Mouse (Mus musculus) limb, embryonic 12.5 days (tissue): Measurements from ENCODE around the gene Cdh13. TPM values are rescaled to one million over a fixed set of nuclear protein-coding genes. Genes with fewer than 3 reads are reported as not detected.

Experiments used
- ATAC-seq: fragments of 200-750 bp; cut with Nextera tagmentation; 2 replicates; pipeline ENCODE4 v1.8.0; 2017; ENCODE audit warnings: low read depth, moderate TSS enrichment; ENCODE audit not compliant: insufficient number of reproducible peaks, insufficient read depth, low FRiP score, low TSS enrichment
- H3K27ac ChIP-seq: fragments of 300-500 bp; sonication (generic); 2 replicates; pipeline ENCODE4 v1.5.1; 2016; ENCODE audit warnings: mild to moderate bottlenecking, moderate library complexity
- H3K27me3 ChIP-seq: fragments of 300-500 bp; sonication (generic); 2 replicates; pipeline ENCODE4 v1.6.1; 2016; ENCODE audit warnings: mild to moderate bottlenecking, moderate library complexity
- H3K36me3 ChIP-seq: fragments of 300-500 bp; sonication (generic); 2 replicates; pipeline ENCODE4 v1.6.1; 2016; ENCODE audit warnings: mild to moderate bottlenecking, moderate library complexity
- H3K4me1 ChIP-seq: fragments of 300-500 bp; sonication (generic); replicated peaks from 2 replicates; pipeline ENCODE4 v1.6.1; 2016
- H3K4me2 ChIP-seq: fragments of 300-500 bp; sonication (generic); 2 replicates; pipeline ENCODE4 v1.6.1; 2016; ENCODE audit warnings: mild to moderate bottlenecking, moderate library complexity
- H3K4me3 ChIP-seq: fragments of 300-500 bp; sonication (generic); replicated peaks from 2 replicates; pipeline ENCODE4 v1.5.1; 2016; ENCODE audit warnings: mild to moderate bottlenecking
- H3K9ac ChIP-seq: fragments of 300-500 bp; sonication (generic); replicated peaks from 2 replicates; pipeline ENCODE4 v1.6.1; 2016; ENCODE audit warnings: mild to moderate bottlenecking, moderate library complexity
- H3K9me3 ChIP-seq: fragments of 300-500 bp; sonication (generic); 2 replicates; pipeline ENCODE4 v1.6.1; 2016; ENCODE audit warnings: mild to moderate bottlenecking, moderate library complexity
- WGBS: fragments of 180-500 bp; shearing (Covaris S2); methylation state at CpG from one replicate; pipeline ENCODE4 v1.1.7; 2016; 5-methylcytosine and 5-hydroxymethylcytosine counted together
- polyA plus RNA-seq: library from polyadenylated mRNA; unstranded; fragments of >200 nt; fragmentation: Nextera tagmentation; extraction: Ambion mirVana; gene quantifications from 2 replicates; pipeline ENCODE4 v1.2.1, GENCODE M21; 2016

Gene Cdh13
- polyA plus RNA-seq, 1 experiment from 2014 or later: 8.0 TPM

DNA sequence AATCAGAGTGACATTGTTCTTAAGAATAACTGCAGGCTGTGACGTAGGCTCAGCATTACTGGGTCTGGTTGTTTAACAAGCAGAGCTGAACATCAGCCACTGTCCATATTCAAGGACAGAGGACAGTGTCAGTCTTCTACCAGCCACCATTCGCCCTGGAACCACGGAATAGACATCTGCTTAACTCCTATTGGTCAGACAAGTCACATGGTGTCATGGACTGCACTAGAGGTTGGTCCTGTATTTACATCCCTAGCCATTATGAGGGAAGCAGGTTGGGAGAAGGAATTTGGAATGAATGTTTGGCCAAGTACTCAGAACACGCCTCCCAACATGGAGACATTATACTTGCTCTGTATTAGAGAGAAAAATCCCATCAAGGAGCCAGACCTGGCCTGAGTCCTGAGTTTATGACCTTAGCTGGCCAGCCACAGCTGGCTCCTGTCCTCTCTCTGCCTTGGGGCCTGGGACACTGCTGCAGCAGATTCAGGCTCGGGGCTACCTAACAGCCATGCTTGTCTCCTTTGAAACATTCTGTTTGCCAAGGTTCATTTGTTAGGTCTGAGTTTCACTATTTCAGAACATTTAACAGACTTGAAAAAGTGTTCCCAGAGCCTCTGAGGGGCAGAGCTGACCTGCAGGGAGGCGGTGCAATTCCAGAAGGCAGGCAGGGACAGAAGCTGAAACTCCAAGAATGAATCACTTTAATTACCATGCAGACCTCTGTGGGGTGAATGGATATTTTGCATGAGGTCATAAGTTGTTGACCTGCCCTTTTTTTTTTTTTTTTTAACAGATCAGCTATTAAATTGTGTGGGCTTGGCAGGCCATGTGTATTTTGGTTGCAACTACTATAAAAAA lies 282.6 kb downstream of the Cdh13 start:
- Histone ChIP-seq H3K36me3 (no peaks in the 10 kb centered on the region), H3K27ac (no peak overlapping the region), H3K4me3 (no peak overlapping the region), H3K4me1 (peaks cover 7% of the 10 kb centered on the region; the same call in 1 of the 2 replicates), H3K4me2 (no peak overlapping the region), H3K9me3 (no peaks in the 10 kb centered on the region), H3K27me3 (no peaks in the 10 kb centered on the region), H3K9ac (no peak overlapping the region)
- 65% methylated on average over 6 of the region's 6 CpGs for WGBS
- ATAC-seq: no peak

- ATAC-seq: no peak
- no peaks in the 10 kb centered on the region for H3K27me3 ChIP-seq
- no peaks in the 10 kb centered on the region for H3K9me3 ChIP-seq
- H3K27ac ChIP-seq: no peak overlapping the region
- H3K36me3 ChIP-seq: no peaks in the 10 kb centered on the region
- no peak overlapping the region for H3K9ac ChIP-seq
- peaks cover 7% of the 10 kb centered on the region; the same call in 1 of the 2 replicates for H3K4me1 ChIP-seq
- H3K4me3 ChIP-seq: no peak overlapping the region
- H3K4me2 ChIP-seq: no peak overlapping the region
- 86% methylated on average over 8 of the region's 8 CpGs for WGBS
Observed at GRCm38 (mm10) chr8:118569366-118569765, 285.8 kb downstream of the Cdh13 start.

- H3K4me1 ChIP-seq: no peaks in the 10 kb centered on the region
- H3K4me3 ChIP-seq: no peak overlapping the region
- no peak overlapping the region for H3K4me2 ChIP-seq
- no peak for ATAC-seq
- H3K27me3 ChIP-seq: no peaks in the 10 kb centered on the region
- H3K9ac ChIP-seq: no peak overlapping the region
- no peaks in the 10 kb centered on the region for H3K36me3 ChIP-seq
- no peak overlapping the region for H3K27ac ChIP-seq
- H3K9me3 ChIP-seq: peaks cover 4% of the 10 kb centered on the region; the same call in 1 of the 2 replicates
- WGBS: 82% methylated on average over 1 of the region's 1 CpGs
Observed at GRCm38 (mm10) chr8:118581256-118581655, 297.7 kb downstream of the Cdh13 start.

DNA sequence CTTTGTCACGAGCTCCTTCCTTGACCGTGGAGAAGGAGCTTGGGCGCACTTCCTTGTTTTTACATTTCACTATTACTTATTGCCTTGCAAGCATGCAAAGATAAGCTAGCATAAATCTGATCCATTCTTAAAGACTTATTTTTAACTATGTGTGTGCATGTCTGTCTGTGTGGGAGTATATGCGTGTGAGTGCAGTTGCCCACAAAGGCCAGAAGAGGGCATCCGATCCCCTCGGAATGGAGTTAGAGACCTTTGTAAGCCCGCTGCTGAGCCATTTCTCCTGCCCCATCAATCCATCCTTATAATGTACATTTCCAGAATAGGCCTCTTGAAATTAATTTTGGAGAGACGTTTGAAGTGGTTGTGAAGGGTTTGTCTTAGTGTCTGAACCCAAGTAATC lies 298.7 kb downstream of the Cdh13 start:
- Histone ChIP-seq H3K4me2 (no peak overlapping the region), H3K4me3 (no peak overlapping the region), H3K36me3 (no peaks in the 10 kb centered on the region), H3K9me3 (peaks cover 4% of the 10 kb centered on the region; the same call in 1 of the 2 replicates), H3K27me3 (no peaks in the 10 kb centered on the region), H3K4me1 (no peaks in the 10 kb centered on the region), H3K9ac (no peak overlapping the region), H3K27ac (no peak overlapping the region)
- 95% methylated on average over 8 of the region's 8 CpGs for WGBS
- ATAC-seq: no peak

DNA sequence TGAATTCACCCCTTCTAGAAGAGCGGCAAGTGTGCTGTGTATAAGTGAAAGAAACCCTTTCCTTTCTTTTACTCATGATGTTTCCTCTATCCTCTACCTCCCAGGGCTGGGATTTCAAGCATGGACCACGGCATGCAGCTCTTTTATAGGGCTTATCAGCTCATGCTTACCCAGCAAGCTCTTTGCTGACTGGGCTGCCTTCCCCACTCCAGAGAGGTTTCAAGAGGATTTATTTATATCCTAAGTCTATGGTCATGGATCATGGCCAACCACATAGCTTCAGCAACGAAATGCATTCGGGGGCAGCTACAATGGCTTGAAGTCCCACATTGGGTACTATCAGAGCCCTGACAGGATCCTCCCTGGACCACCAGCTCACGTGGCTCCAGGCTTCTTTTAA lies 304.4 kb downstream of the Cdh13 start:
- H3K27me3 ChIP-seq: no peaks in the 10 kb centered on the region
- no peak overlapping the region for H3K27ac ChIP-seq
- no peak overlapping the region for H3K4me3 ChIP-seq
- no peaks in the 10 kb centered on the region for H3K36me3 ChIP-seq
- WGBS: 91% methylated on average over 5 of the region's 5 CpGs
- H3K4me2 ChIP-seq: no peak overlapping the region
- H3K4me1 ChIP-seq: no peaks in the 10 kb centered on the region; the same call in 1 of the 2 replicates
- H3K9me3 ChIP-seq: no peaks in the 10 kb centered on the region
- ATAC-seq: no peak
- no peak overlapping the region for H3K9ac ChIP-seq

DNA sequence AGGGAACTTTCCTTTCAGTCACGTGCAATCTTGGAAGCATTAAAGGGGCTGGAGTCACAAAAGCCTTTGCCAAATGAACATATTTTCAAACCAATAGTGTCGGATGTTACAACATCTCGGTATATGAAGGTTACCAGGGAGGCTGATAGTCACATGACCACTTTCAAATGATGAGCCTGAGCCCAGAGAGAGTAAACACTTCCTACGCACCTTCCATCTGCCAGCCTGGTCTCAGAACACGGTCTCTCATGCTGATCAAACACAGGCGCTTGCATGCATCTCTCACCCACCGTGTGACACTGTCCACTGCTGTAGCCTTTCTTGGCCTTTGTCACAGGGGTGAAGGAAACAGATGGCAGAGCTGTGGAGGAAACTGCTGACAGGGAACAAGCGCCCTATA lies 313.3 kb downstream of the Cdh13 start:
- Histone ChIP-seq H3K4me1 (no peaks in the 10 kb centered on the region), H3K27ac (no peak overlapping the region), H3K4me3 (no peak overlapping the region), H3K36me3 (no peaks in the 10 kb centered on the region), H3K9ac (no peak overlapping the region), H3K9me3 (0 out of 2 replicates have a peak, but pooled peaks cover 7% of the 10 kb centered on the region), H3K4me2 (no peak overlapping the region), H3K27me3 (no peaks in the 10 kb centered on the region)
- ATAC-seq: no peak
- 77% methylated on average over 8 of the region's 8 CpGs for WGBS

DNA sequence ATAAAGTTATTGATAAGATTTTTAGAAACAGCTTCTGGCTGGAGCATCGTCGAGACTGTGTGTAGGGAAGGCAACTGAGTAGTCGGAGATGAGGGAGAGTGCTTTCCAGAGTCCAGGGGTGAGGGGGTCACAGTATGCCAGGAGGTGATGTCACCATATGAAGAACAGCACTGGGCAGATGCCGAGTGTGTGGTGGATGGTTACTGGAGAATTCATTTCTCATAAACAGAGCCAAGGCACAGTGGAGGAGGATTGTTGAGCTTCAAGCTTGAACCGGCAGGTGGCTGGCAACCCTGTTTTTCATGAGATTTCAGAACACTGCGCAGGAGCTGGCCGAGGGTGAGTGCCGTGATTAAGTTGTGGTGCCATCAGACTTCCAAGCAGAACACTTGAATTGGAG lies 317.8 kb downstream of the Cdh13 start:
- 88% methylated on average over 8 of the region's 8 CpGs for WGBS
- Histone ChIP-seq H3K27ac (no peak overlapping the region), H3K4me2 (no peak overlapping the region), H3K4me1 (peaks cover 5% of the 10 kb centered on the region; the same call in 1 of the 2 replicates), H3K9ac (no peak overlapping the region), H3K27me3 (no peaks in the 10 kb centered on the region), H3K9me3 (no peaks in the 10 kb centered on the region), H3K36me3 (no peaks in the 10 kb centered on the region), H3K4me3 (no peak overlapping the region)
- no peak for ATAC-seq

GRCm38 (mm10) chr8:118602074-118602473 lies 318.5 kb downstream of the Cdh13 start:
- no peaks in the 10 kb centered on the region for H3K27me3 ChIP-seq
- no peak overlapping the region for H3K27ac ChIP-seq
- ATAC-seq: no peak
- H3K36me3 ChIP-seq: no peaks in the 10 kb centered on the region
- no peak overlapping the region for H3K4me2 ChIP-seq
- WGBS: 67% methylated on average over 8 of the region's 8 CpGs
- peaks cover 5% of the 10 kb centered on the region; the same call in 1 of the 2 replicates for H3K4me1 ChIP-seq
- H3K9me3 ChIP-seq: no peaks in the 10 kb centered on the region
- H3K9ac ChIP-seq: no peak overlapping the region
- no peak overlapping the region for H3K4me3 ChIP-seq

DNA sequence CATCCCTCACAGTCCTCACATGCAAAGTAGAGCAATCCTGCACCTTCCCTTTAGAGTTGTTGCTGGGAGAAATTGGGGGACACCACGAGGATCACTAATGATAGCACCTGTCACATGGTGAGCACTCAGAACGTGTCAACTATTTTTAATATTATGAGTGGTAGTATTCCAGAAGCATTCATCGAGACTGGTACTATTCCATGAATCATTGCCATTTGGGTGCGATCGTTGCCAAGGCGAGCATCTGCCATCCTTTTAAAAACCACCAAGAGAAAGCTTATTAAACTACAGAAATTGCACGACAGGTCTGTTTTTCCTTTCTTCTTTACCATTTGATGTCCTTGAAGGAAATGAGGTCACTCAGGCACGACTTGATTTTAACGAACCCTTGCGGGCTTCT lies 328.0 kb downstream of the Cdh13 start:
- H3K9ac ChIP-seq: no peak overlapping the region
- H3K36me3 ChIP-seq: no peaks in the 10 kb centered on the region
- WGBS: 70% methylated on average over 10 of the region's 10 CpGs
- H3K27me3 ChIP-seq: no peaks in the 10 kb centered on the region
- H3K4me3 ChIP-seq: no peak overlapping the region
- H3K4me1 ChIP-seq: peaks cover 6% of the 10 kb centered on the region
- no peak overlapping the region for H3K4me2 ChIP-seq
- no peaks in the 10 kb centered on the region for H3K9me3 ChIP-seq
- no peak for ATAC-seq
- no peak overlapping the region for H3K27ac ChIP-seq

DNA sequence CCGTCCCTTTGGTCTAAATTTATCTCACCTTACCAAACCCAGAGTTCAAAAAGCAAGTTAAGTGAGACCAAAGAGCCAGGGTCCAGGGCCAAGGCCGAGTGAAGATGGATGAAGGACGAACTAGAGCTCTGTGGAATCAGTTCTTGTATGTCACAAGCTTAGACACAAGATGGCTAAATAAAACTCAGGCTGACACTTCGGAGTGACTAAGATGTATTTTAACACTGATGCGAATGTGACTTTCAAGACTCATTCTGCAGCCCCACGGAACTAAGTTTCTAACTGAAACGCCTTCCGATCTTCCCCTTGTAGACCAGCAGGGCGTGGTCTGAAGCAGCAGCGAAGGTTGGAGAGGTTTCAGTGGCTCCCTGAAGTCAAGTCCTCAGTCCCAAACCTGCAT lies 334.7 kb downstream of the Cdh13 start:
- 94% methylated on average over 10 of the region's 10 CpGs for WGBS
- no peak overlapping the region for H3K4me3 ChIP-seq

DNA sequence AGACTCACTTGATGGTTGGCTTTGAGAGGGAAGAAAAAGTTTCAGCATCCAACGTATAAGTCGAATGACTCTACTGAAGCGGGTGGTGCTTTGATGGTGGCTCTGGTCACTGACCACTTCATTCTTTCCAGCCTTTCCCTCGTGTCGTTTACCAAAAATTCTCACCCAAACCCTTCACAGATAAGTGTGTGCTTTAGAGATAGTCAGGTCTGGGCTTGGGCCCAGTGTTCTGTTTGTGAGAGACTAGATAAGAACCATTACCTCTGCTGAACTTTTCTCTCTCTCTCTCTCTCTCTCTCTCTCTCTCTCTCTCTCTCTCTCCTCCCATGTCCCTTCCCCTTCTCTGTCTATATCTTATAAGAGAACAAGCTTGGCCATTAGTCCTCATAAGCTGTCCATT lies 342.9 kb downstream of the Cdh13 start:
- no peak for ATAC-seq
- no peaks in the 10 kb centered on the region for H3K4me1 ChIP-seq
- no peak overlapping the region for H3K9ac ChIP-seq
- 90% methylated on average over 5 of the region's 5 CpGs for WGBS
- no peaks in the 10 kb centered on the region for H3K36me3 ChIP-seq
- H3K4me3 ChIP-seq: no peak overlapping the region
- no peaks in the 10 kb centered on the region for H3K27me3 ChIP-seq
- no peaks in the 10 kb centered on the region for H3K9me3 ChIP-seq
- no peak overlapping the region for H3K27ac ChIP-seq
- no peak overlapping the region for H3K4me2 ChIP-seq

More for the DNA sequence above, 334.7 kb downstream of the Cdh13 start:
- Histone ChIP-seq H3K36me3 (no peaks in the 10 kb centered on the region), H3K27me3 (no peaks in the 10 kb centered on the region), H3K4me2 (no peak overlapping the region), H3K9me3 (no peaks in the 10 kb centered on the region), H3K4me1 (no peaks in the 10 kb centered on the region), H3K27ac (no peak overlapping the region), H3K9ac (no peak overlapping the region)
- ATAC-seq: no peak

DNA sequence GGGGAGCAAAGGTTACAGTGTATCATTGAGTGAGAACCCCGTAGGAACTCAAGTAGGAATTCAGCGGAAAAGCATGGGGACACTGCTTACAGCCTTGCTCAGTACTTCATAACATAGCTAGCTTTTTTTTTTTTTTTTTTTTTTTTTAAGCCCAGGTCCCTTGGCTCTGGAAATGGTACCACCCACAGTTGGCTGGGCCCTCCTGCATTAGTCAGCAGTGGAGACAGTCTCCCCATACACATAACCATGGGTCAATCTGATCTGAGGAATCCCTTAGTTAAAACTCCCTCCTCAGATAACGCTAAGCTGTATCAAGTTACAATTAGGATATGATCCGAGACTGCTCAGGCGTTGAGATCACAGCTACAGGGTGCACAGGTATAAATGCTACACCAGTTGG lies 344.2 kb downstream of the Cdh13 start:
- Histone ChIP-seq H3K36me3 (no peaks in the 10 kb centered on the region), H3K9ac (no peak overlapping the region), H3K27me3 (no peaks in the 10 kb centered on the region), H3K4me3 (no peak overlapping the region), H3K4me2 (no peak overlapping the region), H3K9me3 (no peaks in the 10 kb centered on the region), H3K4me1 (no peaks in the 10 kb centered on the region), H3K27ac (no peak overlapping the region)
- ATAC-seq: no peak
- WGBS: 78% methylated on average over 5 of the region's 5 CpGs
